Mouse (Mus musculus): Measurements from ENCODE around the gene Rxfp3.
"Not testable (repeated sequence)": the region's sequence is repeated elsewhere in the genome, so short reads cannot be mapped to it uniquely, and the experiment has no call there.

The Rxfp3 gene

DNA sequence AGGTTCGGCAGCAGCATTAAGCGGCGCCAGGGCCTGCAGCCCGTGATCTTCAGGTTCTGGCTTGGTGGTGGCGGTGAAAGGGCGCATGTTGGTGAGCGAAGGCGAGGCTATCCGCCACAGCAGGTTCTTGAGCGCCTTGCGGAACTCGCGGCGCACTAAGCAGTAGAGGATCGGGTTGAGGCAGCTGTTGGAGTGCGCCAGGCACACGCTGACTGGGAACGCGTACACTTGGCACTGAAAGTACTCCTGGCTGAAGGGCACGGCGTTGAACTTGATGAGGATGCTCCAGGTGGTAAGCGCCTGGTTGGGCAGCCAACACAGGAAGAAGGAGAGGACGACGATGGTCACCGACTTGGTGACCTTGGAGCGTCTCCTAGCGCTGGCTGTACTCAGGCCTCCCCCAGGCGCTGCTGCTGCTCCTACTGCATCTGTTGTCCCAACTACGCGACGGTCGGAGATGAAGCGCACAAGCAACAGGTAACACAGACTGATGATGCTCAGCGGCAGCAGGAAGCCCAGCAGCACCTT, 1.8 kb downstream of the Rxfp3 start:
- DNase-seq (ENCODE audit: low spot score in 2 of 2), result no peak

DNA sequence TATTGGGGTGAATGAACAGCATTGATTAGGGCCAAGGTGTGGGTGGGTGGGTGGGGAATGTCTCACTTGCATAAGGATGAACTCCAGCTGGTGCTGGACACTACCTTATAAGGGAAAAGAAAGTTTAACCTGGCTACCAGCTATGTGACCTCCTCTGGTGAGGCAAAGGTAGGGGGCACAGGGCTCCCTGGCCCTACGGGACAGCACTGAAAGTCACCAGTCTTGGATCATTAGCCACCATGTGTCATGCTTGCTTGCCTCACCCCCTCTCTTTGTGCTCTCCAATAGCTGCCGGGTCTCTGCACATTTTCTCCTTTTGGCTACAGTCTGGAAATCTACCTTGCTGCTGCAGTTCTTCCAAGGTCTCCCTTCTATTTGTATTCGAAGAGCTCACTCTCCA, 7.6 kb downstream of the Rxfp3 start:
- no peak for DNase-seq (ENCODE audit: low spot score in 2 of 2)

DNA sequence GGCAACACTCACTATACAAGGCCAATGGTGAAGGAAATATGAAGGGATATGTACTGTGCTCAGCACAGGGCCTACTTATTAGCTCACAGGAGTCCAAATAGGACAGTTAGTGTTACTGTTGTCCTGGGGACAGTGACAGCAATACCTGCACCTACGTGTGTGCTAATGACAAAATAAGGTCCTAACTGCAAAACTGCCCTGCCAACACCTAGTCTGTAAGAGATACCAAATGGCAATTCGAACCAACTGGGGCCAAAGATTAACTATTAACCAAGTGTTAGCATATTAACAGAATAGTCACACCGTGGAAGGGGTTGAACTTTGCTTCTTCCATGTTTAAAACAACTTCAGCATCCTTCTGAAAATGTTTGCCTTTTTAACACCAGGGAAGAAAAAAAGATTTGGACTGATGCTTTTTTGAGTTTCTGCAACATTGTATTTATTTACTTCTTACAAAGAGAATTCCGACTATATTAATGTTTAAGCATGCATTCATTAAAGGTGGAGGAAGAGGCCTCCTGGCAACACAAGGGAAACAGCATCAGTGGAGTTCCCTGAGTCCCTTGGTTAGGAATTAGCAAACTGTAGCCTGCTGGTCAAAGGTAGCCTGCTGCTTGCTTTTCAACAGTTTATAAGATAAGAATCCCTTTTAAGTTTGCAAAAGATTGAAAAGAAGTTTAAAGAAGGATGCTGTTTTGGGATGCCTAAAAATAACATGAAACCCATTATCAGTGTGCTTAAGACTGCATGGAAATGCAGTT, 10.8 kb downstream of the Rxfp3 start:
- no peak for DNase-seq (ENCODE audit: low spot score in 2 of 2)

DNA sequence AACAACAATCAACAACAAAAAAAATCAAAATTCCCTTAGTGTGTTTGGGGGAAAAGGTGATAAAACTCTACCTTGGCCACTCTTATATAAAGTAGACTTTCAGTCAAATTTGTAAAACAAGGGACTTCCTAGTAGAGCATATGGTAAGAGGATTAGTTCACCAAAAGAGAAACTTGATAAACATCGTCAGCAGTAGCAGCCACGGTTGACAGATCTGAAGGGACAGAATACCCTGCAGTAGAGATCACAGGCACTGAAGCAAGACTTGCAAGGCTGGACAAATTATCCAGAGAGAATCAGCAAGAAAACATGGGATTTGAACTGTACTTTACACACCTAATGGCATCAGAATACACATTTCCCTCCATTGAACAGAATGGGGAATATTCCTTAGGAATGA, 22.9 kb downstream of the Rxfp3 start:
- no peak for DNase-seq (ENCODE audit: low spot score in 2 of 2)

DNA sequence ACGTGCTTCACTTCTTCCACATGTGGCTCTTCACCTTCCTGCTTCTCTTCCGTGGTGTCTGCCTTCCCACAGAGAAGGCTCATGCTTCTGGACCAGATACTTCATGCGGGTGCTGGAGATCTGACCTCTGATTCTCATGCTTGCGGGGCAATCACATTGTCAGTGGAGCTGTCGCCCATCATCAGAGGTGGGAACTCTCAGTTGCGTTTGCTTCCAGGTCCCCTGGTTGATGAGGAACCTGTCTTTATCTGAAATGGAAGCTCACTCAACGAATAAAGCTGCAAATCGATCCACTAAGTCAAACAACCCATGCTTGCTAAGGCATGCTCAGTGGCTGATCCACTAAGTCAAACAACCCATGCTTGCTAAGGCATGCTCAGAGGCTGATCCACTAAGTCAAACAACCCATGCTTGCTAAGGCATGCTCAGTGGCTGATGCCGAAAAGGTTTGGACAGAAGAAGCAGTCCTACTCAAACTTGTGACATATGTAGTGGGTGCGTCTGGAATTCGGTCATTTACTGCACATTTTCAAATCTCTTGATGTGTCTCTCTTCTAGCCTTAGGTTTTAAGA, 26.7 kb downstream of the Rxfp3 start:
- no peak for DNase-seq (ENCODE audit: low spot score in 2 of 2)

DNA sequence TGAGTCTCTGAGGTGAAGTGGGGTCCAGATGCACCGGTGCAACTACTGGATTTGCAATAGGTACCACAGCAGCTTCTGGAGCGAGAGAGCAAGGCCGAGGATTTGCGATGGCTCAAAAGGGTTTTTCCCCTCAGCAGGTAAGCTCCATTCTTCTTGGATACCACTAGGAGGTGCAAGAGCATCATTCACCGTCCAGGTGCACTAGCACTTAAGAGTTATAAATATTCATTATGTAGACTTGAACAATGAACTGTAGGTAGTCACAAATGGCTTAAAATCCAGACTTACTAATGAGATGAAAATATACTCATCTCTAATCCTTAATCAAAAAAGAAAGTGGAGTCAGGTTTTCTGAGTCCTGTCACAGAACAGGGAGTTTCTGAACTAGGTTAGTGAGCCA, 29.0 kb downstream of the Rxfp3 start:
- DNase-seq (ENCODE audit: low spot score in 2 of 2), result no peak

DNA sequence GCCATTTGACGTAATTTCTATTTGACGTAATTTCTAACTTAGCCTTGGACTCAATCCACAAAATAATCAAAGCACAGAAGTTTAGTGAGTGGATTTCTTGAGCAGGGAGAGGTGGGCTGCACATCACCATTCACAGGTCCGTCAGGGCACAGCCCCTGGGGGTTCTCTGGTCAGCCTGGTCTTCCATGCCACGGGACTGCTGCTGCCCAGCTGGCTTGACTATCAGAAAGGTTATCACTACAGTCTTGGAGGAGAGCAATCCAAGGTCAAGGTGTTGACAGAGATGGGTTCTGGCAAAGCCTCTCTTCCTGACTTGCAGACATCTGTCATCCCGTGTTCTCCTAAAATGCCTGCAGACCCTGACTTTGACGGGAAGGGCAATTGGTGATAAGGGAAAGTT, 33.1 kb downstream of the Rxfp3 start:
- DNase-seq (ENCODE audit: low spot score in 2 of 2), result no peak

DNA sequence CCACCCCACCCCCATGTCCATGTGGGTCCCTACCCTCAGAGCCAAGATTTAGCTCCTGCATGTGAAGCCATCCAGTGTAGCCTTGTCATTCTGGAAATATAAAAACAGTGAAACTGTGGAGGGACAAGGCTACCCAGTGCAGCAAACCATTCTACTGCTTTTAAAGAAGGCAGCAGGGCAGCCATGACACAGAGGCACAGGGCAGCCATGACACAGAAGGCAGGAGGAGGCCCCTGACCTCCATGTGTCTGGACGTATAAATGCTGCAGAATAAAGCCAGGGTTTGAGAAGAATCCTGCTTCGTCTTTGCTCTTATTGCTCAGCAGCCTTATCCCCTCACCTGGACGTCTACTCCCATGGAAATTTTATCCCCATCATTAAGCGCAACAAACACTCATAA, 34.0 kb downstream of the Rxfp3 start:
- no peak for DNase-seq (ENCODE audit: low spot score in 2 of 2)

DNA sequence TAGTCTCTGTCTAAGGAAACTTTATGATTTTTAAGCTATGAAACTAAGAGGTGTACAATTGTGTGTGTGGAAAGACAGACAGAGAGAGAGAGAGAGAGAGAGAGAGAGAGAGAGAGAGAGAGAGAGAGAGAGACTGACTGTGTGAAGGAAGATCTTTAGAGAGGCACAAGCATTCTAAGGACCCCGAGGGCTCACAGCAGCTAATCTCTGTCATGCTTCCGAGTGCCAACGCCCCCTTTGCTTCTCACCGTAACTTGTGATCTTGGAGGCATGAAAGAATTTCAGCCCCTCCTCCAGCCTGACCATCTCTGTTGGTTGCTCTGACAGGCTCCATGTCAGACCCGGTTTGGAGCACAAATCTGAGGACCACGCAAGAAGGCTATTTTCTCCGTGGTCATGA, 37.4 kb downstream of the Rxfp3 start, which contains the start of gene Slc45a2:
Slc45a2 (plus strand) TSS at position 301 of the 400 bp plus-strand sequence.
- DNase-seq (ENCODE audit: low spot score in 2 of 2), result no peak

DNA sequence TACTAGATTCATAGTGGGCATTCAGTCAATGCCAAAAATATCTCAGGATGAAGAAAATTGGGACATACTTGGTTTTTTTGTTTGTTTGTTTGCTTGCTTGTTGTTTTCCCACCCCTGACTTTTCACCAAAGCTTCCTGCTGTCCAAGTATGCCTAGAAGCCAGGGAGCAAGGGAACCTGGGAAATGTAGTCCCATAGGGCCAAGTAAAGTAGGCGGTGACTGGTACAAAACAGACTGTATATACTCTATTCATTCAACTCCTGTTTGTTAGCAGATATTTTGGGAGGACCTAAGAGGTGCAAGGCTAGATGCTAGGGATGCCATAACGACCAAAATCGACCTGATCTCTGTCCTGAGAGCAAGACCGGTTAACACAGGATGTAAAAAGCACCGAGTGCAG, 38.0 kb downstream of the Rxfp3 start:
- DNase-seq (ENCODE audit: low spot score in 2 of 2), result no peak

DNA sequence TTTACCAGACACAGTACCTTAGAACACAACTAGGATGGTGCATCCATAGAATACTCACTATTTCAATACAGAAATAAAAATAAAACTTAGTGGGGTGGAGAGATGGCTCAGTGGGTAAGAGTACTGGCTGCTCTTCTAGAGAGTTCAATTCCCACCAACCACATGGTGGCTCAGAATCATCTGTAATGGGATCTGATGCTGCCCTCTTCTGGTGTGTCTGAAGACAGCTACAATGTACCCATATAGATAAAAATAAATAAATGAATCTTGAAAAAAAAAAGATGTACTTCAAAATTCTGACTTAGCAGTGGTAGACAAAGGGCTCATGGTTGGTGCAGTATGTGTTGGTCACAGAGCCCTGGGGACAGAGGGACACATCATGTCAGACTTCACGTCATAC, 46.2 kb downstream of the Rxfp3 start:
- DNase-seq (ENCODE audit: low spot score in 2 of 2), result no peak

DNA sequence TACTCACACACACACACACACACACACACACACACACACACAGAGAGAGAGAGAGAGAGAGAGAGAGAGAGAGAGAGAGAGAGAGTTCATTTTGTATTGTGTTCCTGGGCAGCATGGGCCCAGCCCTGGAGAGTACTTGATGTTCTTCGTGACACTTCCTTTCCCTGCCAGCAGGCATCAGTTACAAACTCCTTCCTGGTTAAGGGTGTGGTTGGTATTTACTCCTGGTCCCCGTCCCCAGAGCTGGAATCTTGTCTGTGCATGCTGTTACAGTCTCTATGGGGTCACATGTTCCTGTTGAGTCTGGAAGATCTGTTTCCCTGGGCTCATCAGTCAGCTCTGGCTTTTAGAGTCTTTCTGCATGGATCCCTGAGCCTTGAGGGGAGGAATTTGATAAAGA, 47.4 kb downstream of the Rxfp3 start:
- no peak for DNase-seq (ENCODE audit: low spot score in 2 of 2)

DNA sequence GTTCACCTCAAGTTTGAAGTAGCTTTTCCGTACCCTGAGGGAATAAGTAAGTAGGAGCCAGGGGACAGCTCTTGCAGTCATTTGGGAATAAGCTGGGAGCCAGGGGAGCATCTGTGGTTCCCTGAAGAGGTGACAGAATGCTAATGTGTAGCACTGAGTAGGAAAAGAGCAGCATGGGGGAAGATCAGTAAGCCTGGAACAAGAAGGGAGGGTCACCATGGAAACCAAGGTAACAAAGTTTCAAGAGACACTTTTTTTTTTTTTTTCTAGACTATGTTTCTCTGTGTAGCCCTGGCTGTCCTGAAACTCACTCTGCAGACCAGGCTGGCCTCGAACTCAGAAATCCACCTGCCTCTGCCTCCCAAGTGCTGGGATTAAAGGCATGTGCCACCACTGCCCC, 51.3 kb downstream of the Rxfp3 start:
- DNase-seq (ENCODE audit: low spot score in 2 of 2), result not testable (repeated sequence)

DNA sequence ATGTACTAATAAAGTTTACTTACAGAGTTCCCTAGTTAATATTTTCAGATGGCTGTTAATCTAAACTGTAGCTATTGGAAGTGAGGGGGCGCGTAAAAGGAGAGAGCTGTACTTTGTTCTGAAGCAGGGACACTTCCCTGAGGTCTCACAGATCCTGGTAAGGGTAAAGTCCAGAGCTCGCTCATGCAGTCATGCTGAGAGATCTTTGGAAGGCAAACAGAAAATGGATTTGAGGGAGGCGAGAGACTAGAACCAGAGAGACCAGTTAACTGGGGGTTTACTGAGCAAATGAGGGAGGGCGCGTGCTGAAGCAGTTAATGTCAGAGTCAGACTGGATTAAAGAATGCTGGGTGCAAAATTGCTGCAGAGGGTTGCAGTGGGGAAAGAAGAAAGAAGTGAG, 52.0 kb downstream of the Rxfp3 start:
- DNase-seq (ENCODE audit: low spot score in 2 of 2), result no peak

All from spleen, postnatal 14 days (tissue).